Mouse (Mus musculus): ENCODE data around the gene Begain. TPM values are rescaled to one million over a fixed set of nuclear protein-coding genes. Genes with fewer than 3 reads are reported as not detected.
A peak's percentile ranks its signal among the peaks of the same experiment; 100 is the strongest.

The Begain gene
- total and polyA plus RNA-seq, 3 experiments: 0.08 to 0.74 (median 0.23) TPM

- Histone ChIP-seq H3K27me3 (ENCODE audit: control insufficient read depth, insufficient read depth, low read length) (no peaks in the 10 kb centered on the region), H3K79me2 (replicated peaks; ENCODE audit: control insufficient read depth, insufficient read depth, low read length) (no peaks in the 10 kb centered on the region), H3K4me3 (no peak overlapping the region), H3K9ac (ENCODE audit: low read depth, low read length) (no peak overlapping the region), H3K27ac (no peak overlapping the region), H3K4me1 (ENCODE audit: control insufficient read depth, insufficient read depth, low read length) (no peaks in the 10 kb centered on the region), H3K36me3 (ENCODE audit: control insufficient read depth, insufficient read depth, low read length) (no peaks in the 10 kb centered on the region)
- TF ChIP-seq CTCF (IDR thresholded peaks at IDR 0.05) (no peak), POLR2A (IDR thresholded peaks at IDR 0.05; ENCODE audit: insufficient read depth, low read depth, low read length) (no peak), EP300 (IDR thresholded peaks at IDR 0.05; ENCODE audit: insufficient read depth, low read depth, low read length) (no peak)
- intact Hi-C loops (cut with DNase I): no loop called here
- WGBS: 58% methylated on average over 7 of the region's 7 CpGs
- no peak for DNase-seq
Measured at GRCm38 (mm10) chr12:109068738-109069137, 721 bp upstream of the Begain start.

DNA sequence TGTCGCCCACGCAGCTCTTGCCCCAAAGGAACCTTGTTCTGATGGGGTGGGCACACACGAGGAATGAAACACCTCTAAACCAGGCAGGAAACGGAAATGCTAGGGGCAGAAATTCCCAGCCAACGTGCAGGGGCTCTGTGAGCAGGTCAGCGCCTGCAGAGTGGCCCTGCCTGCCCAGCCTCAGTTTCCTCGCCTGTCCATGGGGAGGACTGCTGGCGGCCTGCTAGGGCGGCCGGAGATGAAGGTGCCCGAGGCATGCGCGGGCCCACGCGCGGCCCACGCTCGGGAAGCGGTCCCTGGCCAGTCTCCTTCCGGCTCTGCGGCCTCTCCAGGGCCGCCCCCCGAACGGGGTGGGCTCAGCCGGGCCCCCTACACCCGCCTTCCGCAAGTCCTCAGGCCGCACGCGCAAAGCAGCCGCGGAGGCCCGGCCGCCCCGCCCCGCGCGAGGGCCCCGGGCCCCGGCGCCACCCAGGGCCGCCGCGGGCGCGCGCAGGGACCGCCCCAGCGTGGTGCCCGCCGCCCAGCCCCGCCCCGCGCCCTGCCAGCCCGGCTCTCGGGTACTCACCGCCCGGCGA, 369 bp downstream of the Begain start:
- peak; percentile 32 to 57 for DNase-seq
- Histone ChIP-seq H3K36me3 (ENCODE audit: control insufficient read depth, insufficient read depth, low read length) (no peaks in the 10 kb centered on the region), H3K9ac (ENCODE audit: low read depth, low read length) (peak overlapping the region; percentile 27; the same call in 1 of the 2 replicates), H3K79me2 (replicated peaks; ENCODE audit: control insufficient read depth, insufficient read depth, low read length) (no peaks in the 10 kb centered on the region), H3K27ac (no peak overlapping the region), H3K27me3 (ENCODE audit: control insufficient read depth, insufficient read depth, low read length) (no peaks in the 10 kb centered on the region), H3K4me1 (ENCODE audit: control insufficient read depth, insufficient read depth, low read length) (no peaks in the 10 kb centered on the region), H3K4me3 (peak overlapping the region; percentile 36; the same call in 1 of the 2 replicates)
- intact Hi-C loops (cut with DNase I): no loop called here
- no peak for TF ChIP-seq CTCF (IDR thresholded peaks at IDR 0.05)
- TF ChIP-seq POLR2A (IDR thresholded peaks at IDR 0.05; ENCODE audit: insufficient read depth, low read depth, low read length): no peak
- no peak for TF ChIP-seq EP300 (IDR thresholded peaks at IDR 0.05; ENCODE audit: insufficient read depth, low read depth, low read length)
- 2% methylated on average over 57 of the region's 59 CpGs for WGBS

DNA sequence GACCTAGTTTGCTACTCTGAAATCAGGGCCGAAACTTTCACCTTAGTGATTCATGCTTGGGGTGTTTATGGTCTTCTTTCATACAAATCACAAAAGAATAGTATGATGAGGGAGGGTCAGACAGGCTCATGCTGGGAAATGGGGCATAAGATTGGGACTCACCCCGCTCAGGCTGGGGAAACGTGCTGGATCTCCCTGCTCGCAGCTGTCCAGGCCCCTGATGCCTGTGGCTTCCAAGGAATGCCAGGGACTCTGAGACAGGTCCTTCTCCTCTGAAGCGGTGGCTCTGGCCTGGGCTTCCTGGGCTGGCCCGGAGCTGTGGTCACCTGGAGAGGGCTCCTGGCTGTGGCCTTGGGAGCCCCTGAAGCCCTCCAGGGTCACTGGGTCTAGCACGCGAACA, 9.4 kb downstream of the Begain start:
- Histone ChIP-seq H3K36me3 (ENCODE audit: control insufficient read depth, insufficient read depth, low read length) (no peaks in the 10 kb centered on the region), H3K79me2 (replicated peaks; ENCODE audit: control insufficient read depth, insufficient read depth, low read length) (no peaks in the 10 kb centered on the region), H3K4me3 (no peak overlapping the region), H3K27ac (no peak overlapping the region), H3K27me3 (ENCODE audit: control insufficient read depth, insufficient read depth, low read length) (peaks cover 2% of the 10 kb centered on the region; the same call in 1 of the 2 replicates), H3K9ac (ENCODE audit: low read depth, low read length) (no peak overlapping the region), H3K4me1 (ENCODE audit: control insufficient read depth, insufficient read depth, low read length) (no peaks in the 10 kb centered on the region)
- no peak for DNase-seq
- WGBS: 76% methylated on average over 8 of the region's 8 CpGs
- intact Hi-C loops (cut with DNase I): no loop called here
- TF ChIP-seq CTCF (IDR thresholded peaks at IDR 0.05) (no peak), POLR2A (IDR thresholded peaks at IDR 0.05; ENCODE audit: insufficient read depth, low read depth, low read length) (no peak), EP300 (IDR thresholded peaks at IDR 0.05; ENCODE audit: insufficient read depth, low read depth, low read length) (no peak)

DNA sequence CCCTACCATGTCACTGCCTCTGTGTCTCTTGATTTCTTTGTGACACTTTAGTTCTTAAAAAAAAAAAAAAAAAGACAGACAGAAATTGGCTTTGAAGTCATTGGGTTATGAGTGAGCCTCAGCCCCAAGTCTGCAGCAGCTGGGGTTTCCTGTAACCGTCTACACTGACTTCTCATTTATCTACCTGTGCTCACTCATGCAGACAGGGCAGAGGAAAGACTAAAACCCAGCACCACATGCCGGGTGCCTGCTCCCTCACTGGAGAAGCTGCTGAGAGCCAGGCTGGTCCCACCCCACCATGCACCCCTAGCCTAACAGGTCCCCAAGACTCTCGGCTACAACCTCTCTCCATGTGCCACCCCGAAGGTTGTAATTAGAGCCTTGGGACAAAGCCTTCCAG, 10.3 kb downstream of the Begain start:
- H3K9ac ChIP-seq (ENCODE audit: low read depth, low read length): no peak overlapping the region
- intact Hi-C loops (cut with DNase I): no loop called here
- H3K36me3 ChIP-seq (ENCODE audit: control insufficient read depth, insufficient read depth, low read length): no peaks in the 10 kb centered on the region

GRCm38 (mm10) chr12:109053020-109053806, 14.8 kb downstream of the Begain start:
- Histone ChIP-seq H3K4me3 (peak overlapping the region; percentile 28), H3K27me3 (ENCODE audit: control insufficient read depth, insufficient read depth, low read length) (peaks cover 15% of the 10 kb centered on the region), H3K36me3 (ENCODE audit: control insufficient read depth, insufficient read depth, low read length) (no peaks in the 10 kb centered on the region), H3K4me1 (ENCODE audit: control insufficient read depth, insufficient read depth, low read length) (no peaks in the 10 kb centered on the region), H3K27ac (no peak overlapping the region), H3K79me2 (replicated peaks; ENCODE audit: control insufficient read depth, insufficient read depth, low read length) (no peaks in the 10 kb centered on the region), H3K9ac (ENCODE audit: low read depth, low read length) (no peak overlapping the region; the same call in 1 of the 2 replicates)
- no peak for DNase-seq
- TF ChIP-seq POLR2A (IDR thresholded peaks at IDR 0.05; ENCODE audit: insufficient read depth, low read depth, low read length): no peak
- no peak for TF ChIP-seq CTCF (IDR thresholded peaks at IDR 0.05)
- TF ChIP-seq EP300 (IDR thresholded peaks at IDR 0.05; ENCODE audit: insufficient read depth, low read depth, low read length): no peak
- under 1% methylated on average over 103 of the region's 105 CpGs for WGBS
- intact Hi-C loops (cut with DNase I): no loop called here

More for the DNA sequence above, 10.3 kb downstream of the Begain start:
- TF ChIP-seq CTCF (IDR thresholded peaks at IDR 0.05): no peak
- no peak overlapping the region for H3K4me3 ChIP-seq
- H3K27me3 ChIP-seq (ENCODE audit: control insufficient read depth, insufficient read depth, low read length): peaks cover 9% of the 10 kb centered on the region
- DNase-seq: no peak
- H3K27ac ChIP-seq: no peak overlapping the region
- H3K4me1 ChIP-seq (ENCODE audit: control insufficient read depth, insufficient read depth, low read length): no peaks in the 10 kb centered on the region
- no peaks in the 10 kb centered on the region for H3K79me2 ChIP-seq (replicated peaks; ENCODE audit: control insufficient read depth, insufficient read depth, low read length)
- WGBS: 70% methylated on average over 4 of the region's 4 CpGs

DNA sequence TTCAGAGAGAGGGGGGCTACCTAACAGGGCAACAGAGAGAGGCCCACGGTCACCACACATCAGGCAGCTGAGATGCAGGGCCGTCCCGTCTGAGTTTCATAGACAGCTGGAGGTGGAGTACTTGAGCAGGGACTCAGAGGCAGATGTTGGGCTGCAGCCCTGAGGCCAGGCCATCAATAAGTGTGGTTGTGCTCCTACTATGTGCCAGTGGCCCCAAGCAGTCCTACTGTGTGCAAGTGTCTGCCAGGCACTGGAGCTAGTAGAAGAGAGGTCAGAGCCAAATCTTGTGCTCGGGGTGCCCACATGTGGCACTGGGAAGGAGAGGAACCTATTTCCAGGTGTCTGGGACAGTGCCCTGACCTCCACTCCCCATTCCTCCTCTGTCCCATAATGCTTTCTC, 18.1 kb downstream of the Begain start:
- Histone ChIP-seq H3K9ac (ENCODE audit: low read depth, low read length) (no peak overlapping the region), H3K27me3 (ENCODE audit: control insufficient read depth, insufficient read depth, low read length) (peaks cover 15% of the 10 kb centered on the region)
- intact Hi-C loops (cut with DNase I): no loop called here

More for the DNA sequence above, 18.1 kb downstream of the Begain start:
- no peak for TF ChIP-seq CTCF (IDR thresholded peaks at IDR 0.05)
- no peak for DNase-seq
- Histone ChIP-seq H3K4me1 (ENCODE audit: control insufficient read depth, insufficient read depth, low read length) (no peaks in the 10 kb centered on the region), H3K4me3 (no peak overlapping the region), H3K36me3 (ENCODE audit: control insufficient read depth, insufficient read depth, low read length) (no peaks in the 10 kb centered on the region), H3K27ac (no peak overlapping the region), H3K79me2 (replicated peaks; ENCODE audit: control insufficient read depth, insufficient read depth, low read length) (no peaks in the 10 kb centered on the region)
- 85% methylated on average over 4 of the region's 4 CpGs for WGBS
